Mouse (Mus musculus): ENCODE results near the gene Gm30191. TPM values are rescaled to one million over a fixed set of nuclear protein-coding genes. Genes with fewer than 3 reads are reported as not detected.
"Not testable (repeated sequence)": the region's sequence is repeated elsewhere in the genome, so short reads cannot be mapped to it uniquely, and the experiment has no call there.

Gene Gm30191
- total RNA-seq, 1 experiment from 2014 or later: not detected

- peak; percentile 99 for DNase-seq
These were observed 40.4 kb downstream of the Gm30191 start for GRCm38 (mm10) chr4:134287168-134287564.

- DNase-seq: peak; percentile 90
These were observed 40.9 kb downstream of the Gm30191 start, which contains the start of gene Pdik1l for GRCm38 (mm10) chr4:134287575-134288025. Gene Pdik1l, minus strand, starts transcription at chr4:134287895.

GRCm38 (mm10) chr4:134288397-134289256 is 41.9 kb downstream of the Gm30191 start:
- DNase-seq: no peak

GRCm38 (mm10) chr4:134292067-134292466 is 45.3 kb downstream of the Gm30191 start:
- DNase-seq: peak; percentile 85

GRCm38 (mm10) chr4:134293061-134293691 is 46.4 kb downstream of the Gm30191 start:
- DNase-seq: no peak

- no peak for DNase-seq
These were observed 47.0 kb downstream of the Gm30191 start for GRCm38 (mm10) chr4:134293692-134294163.

GRCm38 (mm10) chr4:134296096-134296495 is 49.4 kb downstream of the Gm30191 start:
- not testable (repeated sequence) for DNase-seq

GRCm38 (mm10) chr4:134296523-134296922 is 49.8 kb downstream of the Gm30191 start:
- no peak for DNase-seq

- no peak for DNase-seq
These were observed 50.6 kb downstream of the Gm30191 start for GRCm38 (mm10) chr4:134297369-134297768.

GRCm38 (mm10) chr4:134298626-134299497 is 52.1 kb downstream of the Gm30191 start:
- DNase-seq: no peak

GRCm38 (mm10) chr4:134299498-134299810 is 52.7 kb downstream of the Gm30191 start:
- DNase-seq: no peak

Other genes with a start within 250 kb of the Gm30191 start
- 32.1 and 35.2 TPM in 2 replicates for gene Dhdds, start 246.0 kb upstream of the Gm30191 start, total RNA-seq (2021)
- gene Lin28a, start 228.1 kb upstream of the Gm30191 start, total RNA-seq (2021): not detected in 2 replicates
- 0.26 TPM in 1 of 2 replicates, not detected in the other for gene Zfp683, start 193.1 kb upstream of the Gm30191 start, total RNA-seq (2021)
- not detected in 2 replicates for gene Crybg2, start 186.1 kb upstream of the Gm30191 start, total RNA-seq (2021)
- 9.3 and 78.8 TPM in 2 replicates for gene Cd52, start 151.9 kb upstream of the Gm30191 start, total RNA-seq (2021)
- gene Ubxn11, start 144.4 kb upstream of the Gm30191 start, total RNA-seq (2021): 6.2 and 8.4 TPM in 2 replicates
- gene Sh3bgrl3, start 118.1 kb upstream of the Gm30191 start, total RNA-seq (2021): 79.0 and 117 TPM in 2 replicates
- 20.6 and 24.6 TPM in 2 replicates for gene Cep85, start 59.8 kb upstream of the Gm30191 start, total RNA-seq (2021)
- not detected in 2 replicates for gene Gm7534, start 43.9 kb upstream of the Gm30191 start, total RNA-seq (2021)
- not detected in 2 replicates for gene Catsper4, start 19.6 kb upstream of the Gm30191 start, total RNA-seq (2021)
- 0.15 TPM in 1 of 2 replicates, not detected in the other for gene Cnksr1, start 8.5 kb upstream of the Gm30191 start, total RNA-seq (2021)
- gene E130218I03Rik, start 3.3 kb upstream of the Gm30191 start, total RNA-seq (2021): not detected in 2 replicates
- gene Zfp593, start 1.3 kb upstream of the Gm30191 start, total RNA-seq (2021): 8.4 and 9.7 TPM in 2 replicates
- 11.4 and 13.8 TPM in 2 replicates for gene Grrp1, start 7.2 kb downstream of the Gm30191 start, total RNA-seq (2021)
- 18.1 and 20.7 TPM in 2 replicates for gene Pdik1l, start 41.0 kb downstream of the Gm30191 start, total RNA-seq (2021)
- gene Trim63, start 68.2 kb downstream of the Gm30191 start, total RNA-seq (2021): not detected in 2 replicates
- gene Slc30a2, start 96.2 kb downstream of the Gm30191 start, total RNA-seq (2021): 13.4 and 18.8 TPM in 2 replicates
- gene Extl1, start 136.9 kb downstream of the Gm30191 start, total RNA-seq (2021): 0.96 and 1.7 TPM in 2 replicates
- 15.9 and 21.2 TPM in 2 replicates for gene Pafah2, start 149.4 kb downstream of the Gm30191 start, total RNA-seq (2021)
- 118 and 119 TPM in 2 replicates for gene Stmn1, start 221.4 kb downstream of the Gm30191 start, total RNA-seq (2021)
- gene Paqr7, start 249.8 kb downstream of the Gm30191 start, total RNA-seq (2021): 25.9 and 32.2 TPM in 2 replicates